Comparison of ENCODE assay signal across 8 mouse cellular contexts in genomic region chr5:114090421-114091013, GRCm38 (mm10). TPM values are rescaled to one million over a fixed set of nuclear protein-coding genes. Genes with fewer than 3 reads are reported as not detected.
A peak's percentile ranks its signal among the peaks of the same experiment; 100 is the strongest.
DNase-seq lines count a peak whose midpoint lies in the region; ATAC-seq and TF ChIP-seq lines count a peak whose summit lies in the region.

No protein-coding gene starts in this region.

- 22% methylated on average over 7 of the region's 7 CpGs for WGBS in heart, embryonic 12.5 days
- 3% methylated on average over 7 of the region's 7 CpGs for WGBS in forebrain, postnatal 0 days
- 12% methylated on average over 7 of the region's 7 CpGs for WGBS in midbrain, embryonic 13.5 days
- WGBS in liver, embryonic 12.5 days (ENCODE audit: insufficient replicate concordance): 25% methylated on average over 7 of the region's 7 CpGs

- TF ChIP-seq CTCF in forebrain, postnatal 0 days (IDR thresholded peaks at IDR 0.05; ENCODE audit: low read depth): no peak

- H3K9ac ChIP-seq in heart, embryonic 12.5 days: no peak overlapping the region
- peak overlapping the region; percentile 91 for H3K9ac ChIP-seq in forebrain, postnatal 0 days
- H3K9ac ChIP-seq in midbrain, embryonic 13.5 days (replicated peaks): peak overlapping the region; percentile 95
- no peak overlapping the region for H3K9ac ChIP-seq in liver, embryonic 12.5 days

- H3K4me3 ChIP-seq in heart, embryonic 12.5 days: no peak overlapping the region
- H3K4me3 ChIP-seq in forebrain, postnatal 0 days (ENCODE audit: low read depth, low read length): peak overlapping the region; percentile 51
- H3K4me3 ChIP-seq in midbrain, embryonic 13.5 days (replicated peaks): peak overlapping the region; percentile 79
- H3K4me3 ChIP-seq in liver, embryonic 12.5 days: no peak overlapping the region

- no peaks in the 10 kb centered on the region for H3K36me3 ChIP-seq in heart, embryonic 12.5 days
- H3K36me3 ChIP-seq in forebrain, postnatal 0 days (ENCODE audit: insufficient read depth): no peaks in the 10 kb centered on the region
- no peaks in the 10 kb centered on the region for H3K36me3 ChIP-seq in midbrain, embryonic 13.5 days
- H3K36me3 ChIP-seq in liver, embryonic 12.5 days: no peaks in the 10 kb centered on the region

- intact Hi-C loops in heart, postnatal 36 days (cut with DNase I): no loop called here

- no peak for DNase-seq in heart, postnatal 36 days
- peak; percentile 58 for DNase-seq in brain, adult 2 months (ENCODE audit: low read depth, low spot score)
- peak; percentile 39 for DNase-seq in forebrain, postnatal 0 days
- DNase-seq in ovary, postnatal 14 days (ENCODE audit: low spot score): no peak
- no peak for DNase-seq in right cerebral cortex, adult 18-20 months

- no peak overlapping the region for H3K27ac ChIP-seq in heart, embryonic 12.5 days (ENCODE audit: poor library complexity, severe bottlenecking)
- peak overlapping the region; percentile 96 for H3K27ac ChIP-seq in forebrain, postnatal 0 days (ENCODE audit: low read depth, low read length)
- H3K27ac ChIP-seq in midbrain, embryonic 13.5 days: peak overlapping the region; percentile 96
- no peak overlapping the region for H3K27ac ChIP-seq in liver, embryonic 12.5 days

- ATAC-seq in heart, embryonic 12.5 days (ENCODE audit: insufficient number of reproducible peaks, low FRiP score): no peak
- ATAC-seq in forebrain, postnatal 0 days: peak; percentile 8
- ATAC-seq in midbrain, embryonic 13.5 days: peak; percentile 51
- ATAC-seq in liver, embryonic 12.5 days: no peak

- H3K4me2 ChIP-seq in heart, embryonic 12.5 days: peak overlapping the region; percentile 64
- peak overlapping the region; percentile 58 for H3K4me2 ChIP-seq in forebrain, postnatal 0 days (ENCODE audit: low read depth)
- H3K4me2 ChIP-seq in midbrain, embryonic 13.5 days (replicated peaks): peak overlapping the region; percentile 64
- no peak overlapping the region for H3K4me2 ChIP-seq in liver, embryonic 12.5 days

- no peaks in the 10 kb centered on the region for H3K9me3 ChIP-seq in heart, embryonic 12.5 days (replicated peaks)
- no peaks in the 10 kb centered on the region for H3K9me3 ChIP-seq in forebrain, postnatal 0 days (ENCODE audit: low read length)
- H3K9me3 ChIP-seq in midbrain, embryonic 13.5 days: no peaks in the 10 kb centered on the region
- H3K9me3 ChIP-seq in liver, embryonic 12.5 days (replicated peaks): no peaks in the 10 kb centered on the region

- peaks cover 7% of the 10 kb centered on the region for H3K4me1 ChIP-seq in heart, embryonic 12.5 days (replicated peaks)
- 0 out of 2 replicates have a peak, but pooled peaks cover 4% of the 10 kb centered on the region for H3K4me1 ChIP-seq in forebrain, postnatal 0 days (ENCODE audit: insufficient read depth)
- H3K4me1 ChIP-seq in midbrain, embryonic 13.5 days (replicated peaks): peaks cover 28% of the 10 kb centered on the region
- H3K4me1 ChIP-seq in liver, embryonic 12.5 days: peaks cover 5% of the 10 kb centered on the region; the same call in 1 of the 2 replicates

- peaks cover 40% of the 10 kb centered on the region for H3K27me3 ChIP-seq in heart, embryonic 12.5 days (replicated peaks)
- H3K27me3 ChIP-seq in forebrain, postnatal 0 days (ENCODE audit: insufficient read depth, low read length): no peaks in the 10 kb centered on the region
- peaks cover 6% of the 10 kb centered on the region; the same call in 1 of the 2 replicates for H3K27me3 ChIP-seq in midbrain, embryonic 13.5 days
- peaks cover 64% of the 10 kb centered on the region for H3K27me3 ChIP-seq in liver, embryonic 12.5 days (replicated peaks)

RNA-seq across cellular contexts. Expression of gene Svop, which starts 0.9 kb away (rescaled TPM):
- polyA plus RNA-seq in heart, embryonic 12.5 days (2016; fragmentation: Nextera tagmentation; extraction: Ambion mirVana): 0.06 and 0.15 TPM in 2 replicates
- total RNA-seq in heart, postnatal 36 days (2021): not detected
- total RNA-seq in forebrain, postnatal 0 days (2014; rRNA removed): 153 and 177 TPM in 2 replicates
- 89.7 and 97.5 TPM in 2 replicates for polyA plus RNA-seq in forebrain, postnatal 0 days (2015; fragmentation: Nextera tagmentation; extraction: Ambion mirVana)
- polyA plus RNA-seq in midbrain, embryonic 13.5 days (2015; fragmentation: Nextera tagmentation; extraction: Ambion mirVana): 79.3 and 82.7 TPM in 2 replicates
- not detected in 2 replicates for polyA plus RNA-seq in liver, embryonic 12.5 days (2016; fragmentation: Nextera tagmentation; extraction: Ambion mirVana)

RNA-seq across cellular contexts. Expression of gene Usp30, which starts 25.3 kb away (rescaled TPM):
- 9.0 and 10.5 TPM in 2 replicates for polyA plus RNA-seq in heart, embryonic 12.5 days (2016; fragmentation: Nextera tagmentation; extraction: Ambion mirVana)
- total RNA-seq in heart, postnatal 36 days (2021): 10 to 100 TPM; 11.3 to 13.5 TPM
- total RNA-seq in forebrain, postnatal 0 days (2014; rRNA removed): 28.5 and 47.7 TPM in 2 replicates
- polyA plus RNA-seq in forebrain, postnatal 0 days (2015; fragmentation: Nextera tagmentation; extraction: Ambion mirVana): 14.4 and 18.0 TPM in 2 replicates
- polyA plus RNA-seq in midbrain, embryonic 13.5 days (2015; fragmentation: Nextera tagmentation; extraction: Ambion mirVana): 16.7 and 19.0 TPM in 2 replicates
- 5.0 and 5.2 TPM in 2 replicates for polyA plus RNA-seq in liver, embryonic 12.5 days (2016; fragmentation: Nextera tagmentation; extraction: Ambion mirVana)

RNA-seq across cellular contexts. Expression of gene Alkbh2, which starts 37.5 kb away (rescaled TPM):
- 8.7 and 11.0 TPM in 2 replicates for polyA plus RNA-seq in heart, embryonic 12.5 days (2016; fragmentation: Nextera tagmentation; extraction: Ambion mirVana)
- total RNA-seq in heart, postnatal 36 days (2021): 1 to 10 TPM; 1.2 to 1.5 TPM
- 4.6 and 5.8 TPM in 2 replicates for total RNA-seq in forebrain, postnatal 0 days (2014; rRNA removed)
- polyA plus RNA-seq in forebrain, postnatal 0 days (2015; fragmentation: Nextera tagmentation; extraction: Ambion mirVana): 6.9 and 7.6 TPM in 2 replicates
- polyA plus RNA-seq in midbrain, embryonic 13.5 days (2015; fragmentation: Nextera tagmentation; extraction: Ambion mirVana): 5.8 and 6.0 TPM in 2 replicates
- polyA plus RNA-seq in liver, embryonic 12.5 days (2016; fragmentation: Nextera tagmentation; extraction: Ambion mirVana): 8.2 and 8.8 TPM in 2 replicates

RNA-seq across cellular contexts. Expression of gene Ung, which starts 39.7 kb away (rescaled TPM):
- 60.6 and 60.7 TPM in 2 replicates for polyA plus RNA-seq in heart, embryonic 12.5 days (2016; fragmentation: Nextera tagmentation; extraction: Ambion mirVana)
- total RNA-seq in heart, postnatal 36 days (2021): 10 to 100 TPM; 26.4 to 27.3 TPM
- 6.7 and 7.8 TPM in 2 replicates for total RNA-seq in forebrain, postnatal 0 days (2014; rRNA removed)
- polyA plus RNA-seq in forebrain, postnatal 0 days (2015; fragmentation: Nextera tagmentation; extraction: Ambion mirVana): 7.5 and 9.1 TPM in 2 replicates
- 14.8 and 17.4 TPM in 2 replicates for polyA plus RNA-seq in midbrain, embryonic 13.5 days (2015; fragmentation: Nextera tagmentation; extraction: Ambion mirVana)
- 40.1 and 40.7 TPM in 2 replicates for polyA plus RNA-seq in liver, embryonic 12.5 days (2016; fragmentation: Nextera tagmentation; extraction: Ambion mirVana)

RNA-seq across cellular contexts. Expression of gene Acacb, which starts 55.8 kb away (rescaled TPM):
- 16.1 and 16.9 TPM in 2 replicates for polyA plus RNA-seq in heart, embryonic 12.5 days (2016; fragmentation: Nextera tagmentation; extraction: Ambion mirVana)
- total RNA-seq in heart, postnatal 36 days (2021): 100 to 1,000 TPM; 232 to 242 TPM
- 2.0 and 4.0 TPM in 2 replicates for total RNA-seq in forebrain, postnatal 0 days (2014; rRNA removed)
- polyA plus RNA-seq in forebrain, postnatal 0 days (2015; fragmentation: Nextera tagmentation; extraction: Ambion mirVana): 2.7 and 4.3 TPM in 2 replicates
- 2.4 and 2.9 TPM in 2 replicates for polyA plus RNA-seq in midbrain, embryonic 13.5 days (2015; fragmentation: Nextera tagmentation; extraction: Ambion mirVana)
- polyA plus RNA-seq in liver, embryonic 12.5 days (2016; fragmentation: Nextera tagmentation; extraction: Ambion mirVana): 0.60 and 0.70 TPM in 2 replicates

Comparison
In these comparisons a context has a peak if more than half of its experiments do, and no peak if none do; other contexts are left out.
1. ATAC-seq: peak in forebrain, postnatal 0 days (single experiment) and midbrain, embryonic 13.5 days (single experiment); none in heart, embryonic 12.5 days (single experiment) and liver, embryonic 12.5 days (single experiment).
2. H3K27ac ChIP-seq: peak in forebrain, postnatal 0 days (single experiment) and midbrain, embryonic 13.5 days (single experiment); none in heart, embryonic 12.5 days (single experiment) and liver, embryonic 12.5 days (single experiment).
3. H3K4me3 ChIP-seq: peak in forebrain, postnatal 0 days (single experiment) and midbrain, embryonic 13.5 days (single experiment); none in heart, embryonic 12.5 days (single experiment) and liver, embryonic 12.5 days (single experiment).
4. H3K9ac ChIP-seq: peak in forebrain, postnatal 0 days (single experiment) and midbrain, embryonic 13.5 days (single experiment); none in heart, embryonic 12.5 days (single experiment) and liver, embryonic 12.5 days (single experiment).
5. DNase-seq: peak in brain, adult 2 months (single experiment) and forebrain, postnatal 0 days (single experiment); none in heart, postnatal 36 days (0 of 2), ovary, postnatal 14 days (single experiment) and right cerebral cortex, adult 18-20 months (single experiment).
6. RNA of gene Svop, which starts 0.9 kb away (polyA plus RNA-seq): 89.7 to 97.5 TPM in forebrain, postnatal 0 days and 79.3 to 82.7 TPM in midbrain, embryonic 13.5 days; 0.06 to 0.15 TPM in heart, embryonic 12.5 days and not detected in liver, embryonic 12.5 days; every median in the first group is over 10 times any median in the second.